Mouse (Mus musculus) bone marrow macrophage, adult 2 months (primary cell): ENCODE results near the gene Dpp8.

Experiments
- CTCF ChIP-seq: IDR thresholded peaks from 2 replicates; pipeline ENCODE4 v1.5.1; 2012; ENCODE audit warnings: low read depth, mild to moderate bottlenecking, low read length, moderate library complexity
- POLR2A ChIP-seq: IDR thresholded peaks from 2 replicates; pipeline ENCODE4 v1.6.1; 2012; ENCODE audit warnings: mild to moderate bottlenecking, low read depth, low read length, borderline replicate concordance

- TF ChIP-seq CTCF (no peak), POLR2A (no peak)
These were observed 90.3 kb downstream of the Dpp8 start for GRCm38 (mm10) chr9:65122545-65122944.
